Mouse (Mus musculus) c-Kit-positive CD71-positive TER-119-negative erythroid progenitor cells, embryonic 14.5 days (primary cell): ENCODE data around the gene Tnfrsf1a.

Experiments
- DNase-seq: peaks from one replicate; pipeline ENCODE4 v3.0.0-alpha.2; 2013; ENCODE audit warnings: low read depth

Gene Tnfrsf1a

GRCm38 (mm10) chr6:125323547-125323946 lies 25.6 kb upstream of the Tnfrsf1a start:
- no peak for DNase-seq

DNA sequence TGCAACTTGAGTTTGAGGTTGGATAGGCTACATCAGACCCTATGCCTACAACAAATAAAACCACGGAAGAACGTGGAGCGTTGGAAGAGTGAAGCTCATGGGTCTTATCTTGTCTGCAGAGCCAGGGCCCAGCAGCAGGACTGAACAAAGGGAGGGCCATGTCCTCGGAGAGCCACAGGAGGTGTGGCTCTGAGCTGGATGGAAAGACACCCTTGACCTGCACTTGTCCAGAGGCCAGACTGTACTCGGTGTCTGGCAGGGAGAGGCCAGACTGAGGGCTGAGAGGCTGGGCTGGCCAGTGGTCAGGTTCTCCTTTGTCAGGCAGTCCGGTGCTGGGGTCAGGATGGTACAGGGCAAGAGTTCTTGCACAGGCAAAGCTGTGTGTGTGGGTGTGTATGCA lies 23.8 kb upstream of the Tnfrsf1a start:
- DNase-seq = no peak

GRCm38 (mm10) chr6:125328243-125328642 lies 20.9 kb upstream of the Tnfrsf1a start:
- no peak for DNase-seq

- DNase-seq = peak; percentile 31
Observed at GRCm38 (mm10) chr6:125330626-125331326, 18.4 kb upstream of the Tnfrsf1a start.

GRCm38 (mm10) chr6:125333112-125333899 lies 15.9 kb upstream of the Tnfrsf1a start:
- DNase-seq = no peak

GRCm38 (mm10) chr6:125334356-125334755 lies 14.8 kb upstream of the Tnfrsf1a start:
- no peak for DNase-seq

DNA sequence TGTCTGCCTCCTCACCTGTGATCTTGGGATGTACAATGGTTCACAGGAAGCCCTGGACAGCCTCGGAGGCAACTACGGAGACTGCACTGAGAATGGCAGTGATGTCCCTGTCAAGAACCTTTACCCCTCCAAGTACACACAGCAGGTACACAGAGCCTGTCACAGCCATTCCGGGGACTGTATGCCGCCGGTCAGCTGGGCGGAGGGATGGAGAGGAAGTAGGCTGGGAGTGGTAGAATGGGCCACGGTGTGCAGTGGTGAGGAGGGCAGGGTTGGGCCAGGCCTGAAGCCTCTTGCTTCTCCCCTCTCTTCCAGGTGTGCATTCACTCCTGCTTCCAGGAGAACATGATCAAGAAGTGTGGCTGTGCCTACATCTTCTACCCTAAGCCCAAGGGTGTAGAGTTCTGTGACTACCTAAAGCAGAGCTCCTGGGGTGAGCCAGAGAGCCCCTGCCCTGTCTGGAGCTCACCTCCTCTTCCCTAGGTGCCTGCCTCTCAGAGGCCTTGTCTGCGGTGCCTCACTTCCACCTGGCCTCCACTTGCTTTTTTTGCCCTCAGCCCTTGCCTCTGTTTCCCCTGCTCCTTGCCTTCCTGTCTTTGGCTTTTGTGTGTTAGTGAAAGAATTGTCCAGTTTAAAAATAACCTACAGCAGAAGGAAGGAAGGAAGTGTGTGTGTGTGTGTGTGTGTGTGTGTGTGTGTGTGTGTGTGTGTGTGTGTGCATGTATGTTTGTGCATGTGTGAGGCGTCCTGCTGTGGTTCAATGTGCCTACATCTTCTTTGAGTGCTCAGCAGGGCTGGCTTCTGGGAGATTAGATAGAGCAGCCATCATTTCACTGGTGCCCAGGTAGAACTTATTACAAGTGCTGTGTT lies 10.1 kb upstream of the Tnfrsf1a start:
- no peak for DNase-seq

DNA sequence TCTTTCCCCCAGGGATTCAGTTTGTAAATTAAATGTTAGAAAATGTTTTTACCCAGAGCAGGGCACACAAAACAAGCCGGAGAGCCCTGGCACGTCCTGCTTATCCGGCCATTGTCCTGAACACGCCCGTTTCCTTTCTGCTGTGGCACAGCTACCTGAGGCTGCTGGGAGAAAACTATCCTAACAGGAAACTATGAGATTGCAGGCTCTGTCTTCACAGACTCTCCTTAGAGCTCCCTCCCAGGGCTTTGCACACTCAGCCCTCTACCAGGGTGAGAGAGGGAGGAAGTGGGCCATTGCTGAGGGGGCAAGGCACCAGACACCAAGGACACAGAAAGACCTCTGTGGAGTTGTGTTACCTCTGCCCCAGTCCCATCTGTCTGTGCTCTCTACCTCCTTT lies 8.9 kb upstream of the Tnfrsf1a start:
- no peak for DNase-seq

DNA sequence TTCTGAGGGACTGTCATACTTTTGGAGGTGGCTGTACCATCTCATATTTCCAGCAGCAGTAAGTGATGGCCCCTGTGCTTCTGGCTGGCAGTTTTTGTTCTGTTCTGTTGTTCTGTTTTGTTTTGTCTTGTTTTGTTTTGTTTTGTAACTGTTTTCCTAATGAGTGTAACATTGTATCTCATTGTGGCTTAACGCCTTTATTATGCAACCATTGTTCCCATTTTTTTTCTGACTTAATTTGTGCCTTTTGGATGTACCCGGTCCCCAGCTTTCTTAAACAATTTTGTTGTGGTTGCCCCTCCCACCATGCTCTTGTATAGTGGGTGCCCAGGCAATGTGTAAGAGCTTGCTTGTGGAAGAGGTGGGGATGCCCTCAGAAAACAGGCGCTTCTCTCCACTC lies 7.0 kb upstream of the Tnfrsf1a start:
- no peak for DNase-seq

- DNase-seq = no peak
Observed at GRCm38 (mm10) chr6:125344084-125344483, 5.1 kb upstream of the Tnfrsf1a start.

- no peak for DNase-seq
Observed at GRCm38 (mm10) chr6:125344866-125345265, 4.3 kb upstream of the Tnfrsf1a start.

- no peak for DNase-seq
Observed at GRCm38 (mm10) chr6:125345625-125346024, 3.5 kb upstream of the Tnfrsf1a start.

GRCm38 (mm10) chr6:125346029-125346428 lies 3.1 kb upstream of the Tnfrsf1a start:
- no peak for DNase-seq

GRCm38 (mm10) chr6:125349575-125350230 lies 541 bp downstream of the Tnfrsf1a start:
- no peak for DNase-seq

DNA sequence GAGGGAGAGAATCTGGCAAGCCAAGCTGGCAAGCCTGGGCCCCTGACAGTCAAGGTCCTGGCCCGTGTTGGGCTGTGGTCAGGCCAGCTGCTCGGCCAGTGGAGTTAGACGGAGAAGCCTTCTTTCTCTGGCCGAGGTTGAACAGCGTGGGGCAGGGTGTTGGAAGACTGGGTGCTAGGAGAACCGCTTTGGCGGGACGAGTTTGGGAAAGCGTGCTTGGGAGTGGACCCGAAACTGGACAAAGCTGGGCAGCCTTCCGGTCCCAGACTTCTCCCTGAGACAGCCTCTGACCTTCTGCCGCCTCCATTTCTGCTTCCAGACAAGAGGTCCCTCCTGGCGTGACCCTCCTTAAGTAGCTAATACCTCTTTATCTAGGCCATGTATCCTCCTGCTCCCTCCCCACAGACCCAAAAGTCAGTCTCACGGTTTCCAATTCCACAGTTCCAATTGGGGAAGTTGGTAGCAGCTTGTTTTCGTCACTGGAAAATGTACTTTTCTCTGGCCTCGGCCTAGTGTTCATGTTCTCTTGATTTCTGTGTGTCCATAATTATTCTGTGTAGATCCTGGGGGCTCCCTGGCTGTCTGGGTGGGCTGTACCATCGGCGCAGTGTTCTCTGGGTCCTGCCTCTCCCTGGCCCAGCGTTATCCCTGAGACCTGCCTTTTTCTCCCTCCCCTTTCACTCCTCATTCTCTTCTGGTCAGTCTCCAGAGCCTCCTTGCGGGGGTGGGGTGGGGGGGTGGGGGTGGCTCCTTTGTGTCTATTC lies 1.3 kb downstream of the Tnfrsf1a start:
- DNase-seq = no peak

GRCm38 (mm10) chr6:125350995-125351324 lies 1.8 kb downstream of the Tnfrsf1a start:
- DNase-seq = no peak

DNA sequence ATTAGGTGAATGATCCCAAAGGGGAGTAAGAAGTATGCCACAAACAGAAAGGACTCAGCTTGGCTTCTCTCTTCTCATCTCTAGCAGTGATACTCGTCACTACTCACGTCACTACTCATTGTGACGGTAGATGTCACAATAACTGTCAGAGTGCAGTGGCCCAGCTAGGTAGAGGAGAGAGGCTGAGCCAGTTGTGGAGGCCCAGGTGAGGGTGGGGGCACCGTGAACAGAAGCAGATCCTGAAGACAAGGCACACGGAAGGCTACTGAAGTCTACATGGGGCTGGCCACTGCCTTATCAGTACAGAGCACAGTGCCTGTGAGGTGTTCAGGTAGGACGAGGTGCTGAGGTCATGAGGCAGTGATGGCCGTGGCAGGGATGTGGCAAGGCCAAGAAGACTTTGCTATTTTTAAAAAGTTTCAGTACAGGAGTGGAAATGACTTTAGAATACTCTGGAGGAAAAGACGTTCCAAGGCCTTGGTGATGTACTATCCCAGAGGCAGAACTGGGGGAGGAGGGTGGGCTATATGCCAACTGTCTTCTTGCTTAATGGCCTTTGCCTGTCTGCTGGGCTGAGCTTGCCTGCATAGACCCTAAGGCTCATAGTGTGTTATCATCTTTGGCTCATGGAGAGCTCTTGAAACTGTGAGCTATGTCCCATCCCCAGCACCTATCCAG lies 2.3 kb downstream of the Tnfrsf1a start:
- no peak for DNase-seq

- no peak for DNase-seq
Observed at GRCm38 (mm10) chr6:125352046-125352384, 2.9 kb downstream of the Tnfrsf1a start.

- DNase-seq = no peak
Observed at GRCm38 (mm10) chr6:125352811-125353210, 3.6 kb downstream of the Tnfrsf1a start.

- DNase-seq = no peak
Observed at GRCm38 (mm10) chr6:125353221-125353620, 4.1 kb downstream of the Tnfrsf1a start.

- no peak for DNase-seq
Observed at GRCm38 (mm10) chr6:125353655-125354054, 4.5 kb downstream of the Tnfrsf1a start.
